Mouse (Mus musculus) ES-E14 (cell line): ENCODE measurements around the gene Rrbp1.

Experiments
- CHD2 ChIP-seq: IDR thresholded peaks from 2 replicates; pipeline ENCODE4 v1.6.1; 2014; ENCODE audit warnings: mild to moderate bottlenecking, low read depth, low read length, inconsistent platforms
- HCFC1 ChIP-seq: IDR thresholded peaks from 2 replicates; pipeline ENCODE4 v1.6.1; 2012; ENCODE audit warnings: low read length, inconsistent platforms, borderline replicate concordance; ENCODE audit not compliant: insufficient read depth
- ZC3H11A ChIP-seq: IDR thresholded peaks from 2 replicates; pipeline ENCODE4 v1.6.1; 2012; ENCODE audit warnings: low read depth, mild to moderate bottlenecking, inconsistent platforms, low read length, borderline replicate concordance
- ZNF384 ChIP-seq: IDR thresholded peaks from 2 replicates; pipeline ENCODE4 v1.6.1; 2012; ENCODE audit warnings: low read depth, low read length, inconsistent platforms

GRCm38 (mm10) chr2:143953944-143954343 lies 57.1 kb downstream of the Rrbp1 start:
- TF ChIP-seq CHD2 (no peak), ZNF384 (no peak), HCFC1 (no peak), ZC3H11A (no peak)
